Mouse (Mus musculus): ENCODE results near the gene Dnajc16.

The Dnajc16 gene

GRCm38 (mm10) chr4:141790524-141790990 is at the start of gene Dnajc16:
Gene Dnajc16 (minus strand): TSS chr4:141790931.
- peak; percentile 99 for DNase-seq (ENCODE audit: low spot score)

- DNase-seq (ENCODE audit: low spot score), result no peak
Measured at GRCm38 (mm10) chr4:141834536-141835095, 43.9 kb upstream of the Dnajc16 start.

- DNase-seq (ENCODE audit: low spot score), result no peak
Measured at GRCm38 (mm10) chr4:141833911-141834310, 43.2 kb upstream of the Dnajc16 start.

- DNase-seq (ENCODE audit: low spot score), result no peak
Measured at GRCm38 (mm10) chr4:141831361-141831760, 40.6 kb upstream of the Dnajc16 start.

- no peak for DNase-seq (ENCODE audit: low spot score)
Measured at GRCm38 (mm10) chr4:141830381-141830780, 39.6 kb upstream of the Dnajc16 start.

GRCm38 (mm10) chr4:141828177-141828576 is 37.4 kb upstream of the Dnajc16 start:
- DNase-seq (ENCODE audit: low spot score), result no peak

- no peak for DNase-seq (ENCODE audit: low spot score)
Measured at GRCm38 (mm10) chr4:141827401-141827800, 36.7 kb upstream of the Dnajc16 start.

GRCm38 (mm10) chr4:141826060-141826459 is 35.3 kb upstream of the Dnajc16 start, which contains the start of gene Cela2a:
Gene Cela2a (minus strand): TSS chr4:141826160.
- no peak for DNase-seq (ENCODE audit: low spot score)

- no peak for DNase-seq (ENCODE audit: low spot score)
Measured at GRCm38 (mm10) chr4:141822979-141823378, 32.2 kb upstream of the Dnajc16 start.

GRCm38 (mm10) chr4:141822089-141822488 is 31.4 kb upstream of the Dnajc16 start:
- peak; percentile 14 for DNase-seq (ENCODE audit: low spot score)

GRCm38 (mm10) chr4:141821178-141821577 is 30.4 kb upstream of the Dnajc16 start:
- no peak for DNase-seq (ENCODE audit: low spot score)

- no peak for DNase-seq (ENCODE audit: low spot score)
Measured at GRCm38 (mm10) chr4:141819316-141819715, 28.6 kb upstream of the Dnajc16 start.

GRCm38 (mm10) chr4:141818861-141819260 is 28.1 kb upstream of the Dnajc16 start:
- no peak for DNase-seq (ENCODE audit: low spot score)

- DNase-seq (ENCODE audit: low spot score), result no peak
Measured at GRCm38 (mm10) chr4:141817706-141818105, 27.0 kb upstream of the Dnajc16 start.

GRCm38 (mm10) chr4:141816776-141817655 is 26.3 kb upstream of the Dnajc16 start:
- DNase-seq (ENCODE audit: low spot score), result no peak

GRCm38 (mm10) chr4:141816267-141816666 is 25.5 kb upstream of the Dnajc16 start:
- no peak for DNase-seq (ENCODE audit: low spot score)

- DNase-seq (ENCODE audit: low spot score), result no peak
Measured at GRCm38 (mm10) chr4:141811375-141811774, 20.6 kb upstream of the Dnajc16 start.

- DNase-seq (ENCODE audit: low spot score), result no peak
Measured at GRCm38 (mm10) chr4:141810975-141811374, 20.2 kb upstream of the Dnajc16 start.

GRCm38 (mm10) chr4:141809850-141810464 is 19.2 kb upstream of the Dnajc16 start:
- DNase-seq (ENCODE audit: low spot score), result peak; percentile 72

- DNase-seq (ENCODE audit: low spot score), result no peak
Measured at GRCm38 (mm10) chr4:141805886-141806285, 15.2 kb upstream of the Dnajc16 start.

- DNase-seq (ENCODE audit: low spot score), result no peak
Measured at GRCm38 (mm10) chr4:141804105-141804504, 13.4 kb upstream of the Dnajc16 start.

- no peak for DNase-seq (ENCODE audit: low spot score)
Measured at GRCm38 (mm10) chr4:141797545-141797944, 6.8 kb upstream of the Dnajc16 start.

- DNase-seq (ENCODE audit: low spot score), result no peak
Measured at GRCm38 (mm10) chr4:141796954-141797353, 6.2 kb upstream of the Dnajc16 start.

Measured in retina, embryonic 14.5 days (tissue).